Mouse (Mus musculus) brain, embryonic 14.5 days (tissue): ENCODE data around the gene Cby3.

Experiments
- CTCF ChIP-seq: fragments of 200-500 bp; IDR thresholded peaks from 2 replicates; pipeline ENCODE4 v1.5.1; 2012; ENCODE audit warnings: inconsistent platforms, mild to moderate bottlenecking, moderate library complexity, borderline replicate concordance; ENCODE audit not compliant: insufficient read depth, insufficient read length; ENCODE audit errors: extremely low read depth
- POLR2A ChIP-seq: fragments of 200-500 bp; IDR thresholded peaks from 2 replicates; pipeline ENCODE4 v1.6.1; 2012; ENCODE audit warnings: mild to moderate bottlenecking, inconsistent platforms, borderline replicate concordance; ENCODE audit not compliant: poor library complexity, insufficient read depth, insufficient read length, severe bottlenecking; ENCODE audit errors: extremely low read depth

DNA sequence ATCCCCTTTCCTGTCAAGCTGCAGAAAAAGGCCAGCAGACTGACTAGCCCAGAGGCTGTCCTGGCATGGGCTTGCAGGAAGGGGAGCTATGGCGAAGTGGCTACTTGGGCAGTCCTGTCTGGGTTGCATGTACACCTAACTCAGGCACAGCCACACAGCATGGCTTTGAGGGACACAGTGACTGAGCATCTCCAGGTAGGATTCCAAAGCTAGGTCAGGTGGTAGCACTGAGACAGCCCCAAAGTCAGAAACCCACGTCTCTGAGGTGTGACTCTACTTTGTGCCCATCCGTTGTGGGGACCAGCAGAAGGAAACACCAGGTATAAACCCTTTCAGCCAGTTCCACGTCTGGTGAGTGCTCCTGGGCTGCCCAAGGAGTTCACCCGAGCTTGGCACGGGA is 39.0 kb downstream of the Cby3 start:
- TF ChIP-seq CTCF (no peak), POLR2A (no peak)
